Mouse (Mus musculus): Measurements from ENCODE around the gene BC005561. TPM values are rescaled to one million over a fixed set of nuclear protein-coding genes. Genes with fewer than 3 reads are reported as not detected.
A peak's percentile ranks its signal among the peaks of the same experiment; 100 is the strongest.
"Not testable (repeated sequence)": the region's sequence is repeated elsewhere in the genome, so short reads cannot be mapped to it uniquely, and the experiment has no call there.

Gene BC005561
- total RNA-seq (2021), result 10 to 100 TPM in 1 of 2 experiments, 1 to 10 TPM in 1; 8.8 to 12.6 TPM
- long read RNA-seq, experiment 1, full-length matches to known transcripts, result 19 of 22 reads
- long read RNA-seq, experiment 1, partial matches to known transcripts, result 0 of 22 reads
- long read RNA-seq, experiment 1, other reads (novel, unspliced or antisense), result 3 of 22 reads
- long read RNA-seq, experiment 2, result 0 reads

- DNase-seq, result peak; percentile 90 to 92
These were observed at the start of gene BC005561 for GRCm38 (mm10) chr5:104508195-104508891. Gene BC005561, plus strand, starts transcription at chr5:104508352.

DNA sequence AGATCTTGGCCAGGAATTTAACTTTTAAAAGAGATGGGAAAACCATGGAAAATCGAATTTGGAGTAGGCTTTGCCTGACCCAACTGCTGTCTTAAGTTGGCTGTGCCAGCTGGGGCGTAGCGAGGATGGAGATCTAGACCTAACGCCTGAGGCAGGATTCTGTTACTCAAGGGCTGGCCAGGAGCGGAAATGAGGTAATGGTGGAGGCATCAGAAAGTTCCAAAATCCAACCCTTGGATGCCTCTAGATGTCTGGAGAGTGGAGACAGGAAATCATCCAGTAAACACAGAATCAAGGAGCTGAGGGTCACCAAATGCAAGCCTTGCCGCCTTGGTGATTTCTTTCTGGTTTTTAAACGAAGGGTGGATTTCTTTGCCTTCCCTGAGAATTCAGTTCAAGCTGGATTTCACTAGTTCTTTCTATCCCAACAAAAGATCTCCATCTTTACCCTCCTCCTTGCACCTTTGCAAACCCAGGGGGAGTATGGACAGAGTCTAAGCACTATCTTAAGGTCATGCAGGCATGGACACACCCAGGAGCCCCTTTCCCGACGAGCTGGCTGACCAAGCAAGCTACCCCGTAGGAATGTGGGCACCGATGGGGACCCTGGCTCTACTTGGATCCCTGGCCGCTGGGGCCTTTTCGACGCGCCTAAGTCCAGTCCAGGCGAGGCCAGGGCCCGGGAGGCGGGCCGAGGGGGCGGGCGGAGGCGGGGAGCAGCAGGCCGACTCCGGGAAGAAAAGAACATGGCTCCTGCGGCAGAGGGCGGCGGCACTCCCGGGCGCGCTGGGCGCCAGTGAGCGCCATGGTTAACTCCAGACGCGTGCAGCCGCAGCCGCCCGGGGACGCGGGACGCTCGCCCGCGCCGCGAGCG is 49.1 kb upstream of the BC005561 start, which contains the start of gene Pkd2:
Pkd2 (plus strand) TSS at position 619 of the 874 bp plus-strand sequence.
- peak; percentile 90 to 94 for DNase-seq

DNA sequence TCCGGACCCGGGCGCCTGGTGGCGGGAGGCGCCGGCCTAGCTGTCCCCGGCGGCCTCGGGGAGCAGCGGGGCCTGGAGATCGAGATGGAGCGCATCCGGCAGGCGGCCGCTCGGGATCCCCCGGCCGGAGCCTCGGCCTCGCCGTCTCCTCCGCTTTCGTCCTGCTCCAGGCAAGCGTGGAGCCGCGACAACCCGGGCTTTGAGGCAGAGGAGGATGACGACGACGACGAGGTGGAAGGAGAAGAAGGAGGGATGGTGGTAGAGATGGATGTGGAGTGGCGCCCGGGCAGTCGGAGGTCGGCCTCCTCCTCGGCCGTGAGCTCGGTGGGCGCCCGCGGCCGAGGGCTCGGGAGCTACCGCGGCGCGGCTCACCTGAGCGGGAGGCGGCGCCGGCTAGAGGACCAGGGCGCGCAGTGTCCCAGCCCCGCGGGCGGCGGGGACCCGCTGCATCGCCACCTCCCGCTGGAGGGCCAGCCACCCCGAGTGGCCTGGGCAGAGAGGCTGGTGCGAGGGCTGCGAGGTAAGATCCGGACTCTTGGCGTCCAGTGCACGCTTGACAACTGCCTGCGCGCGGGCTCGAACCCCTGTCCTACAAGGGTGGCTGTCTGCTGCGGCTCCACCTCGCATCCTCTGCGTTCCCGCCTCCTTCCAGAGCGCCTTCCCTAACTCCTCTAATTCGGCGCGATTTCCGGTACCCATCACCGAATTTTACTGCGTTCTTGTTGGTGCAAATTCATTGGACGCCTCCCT is 48.3 kb upstream of the BC005561 start:
- DNase-seq, result peak; percentile 61 to 66

DNA sequence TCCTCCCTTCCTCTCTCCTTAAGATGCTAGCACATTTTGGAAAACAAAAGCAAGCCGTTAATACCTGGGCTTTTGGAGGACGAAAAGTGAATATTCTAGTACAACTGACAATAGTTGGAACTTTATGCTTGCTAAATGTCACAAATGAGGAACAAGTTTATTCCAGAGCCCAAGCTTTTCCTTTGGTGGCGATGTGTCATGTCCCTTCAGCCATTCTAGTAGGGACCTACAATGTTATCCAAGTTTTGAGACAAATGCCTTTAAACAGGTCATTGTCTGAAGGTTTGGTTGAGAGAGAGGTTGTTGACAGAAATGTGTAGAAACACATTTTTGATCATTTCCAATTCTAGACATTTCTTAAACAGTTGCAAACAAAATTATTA is 47.7 kb upstream of the BC005561 start:
- no peak for DNase-seq

DNA sequence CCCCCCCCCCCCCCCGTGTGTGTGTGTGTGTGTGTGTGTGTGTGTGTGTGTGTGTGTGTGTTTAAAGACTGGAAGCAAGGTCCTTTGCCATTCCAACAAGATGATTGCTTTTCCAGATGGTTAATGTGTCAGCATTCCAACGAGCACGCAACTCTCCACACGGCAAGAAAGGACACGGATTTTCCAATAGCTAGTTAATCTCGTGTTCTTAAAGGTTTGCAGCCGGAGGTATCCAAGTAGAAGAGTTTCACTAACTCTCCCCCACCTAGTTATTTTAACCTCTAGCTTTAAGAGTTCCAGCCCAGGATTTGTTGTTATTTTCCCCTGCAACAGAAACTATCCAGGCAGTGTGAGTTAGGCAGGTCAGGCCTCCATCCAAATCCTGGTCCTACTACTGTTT is 47.3 kb upstream of the BC005561 start:
- DNase-seq, result no peak

GRCm38 (mm10) chr5:104465279-104465678 is 42.9 kb upstream of the BC005561 start:
- peak; percentile 67 for DNase-seq

GRCm38 (mm10) chr5:104465731-104466130 is 42.4 kb upstream of the BC005561 start:
- DNase-seq, result peak; percentile 49

DNA sequence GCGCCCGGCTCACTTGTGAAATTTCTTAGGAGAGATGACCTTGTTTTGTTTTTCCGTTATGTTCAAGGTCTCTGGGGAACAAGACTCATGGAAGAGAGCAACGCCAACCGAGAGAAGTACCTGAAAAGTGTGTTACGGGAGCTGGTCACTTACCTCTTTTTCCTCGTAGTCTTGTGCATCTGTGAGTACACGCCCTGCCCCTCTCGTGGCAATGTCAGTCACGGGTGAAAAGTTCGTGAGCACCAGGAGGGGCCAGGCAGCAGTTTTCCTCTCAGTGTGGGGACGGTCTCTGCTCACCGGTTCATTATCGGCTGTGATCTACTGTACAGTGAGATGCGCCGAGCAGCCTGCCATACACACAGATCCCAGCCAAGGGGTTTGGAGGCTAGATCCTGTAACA is 41.3 kb upstream of the BC005561 start:
- DNase-seq, result no peak

DNA sequence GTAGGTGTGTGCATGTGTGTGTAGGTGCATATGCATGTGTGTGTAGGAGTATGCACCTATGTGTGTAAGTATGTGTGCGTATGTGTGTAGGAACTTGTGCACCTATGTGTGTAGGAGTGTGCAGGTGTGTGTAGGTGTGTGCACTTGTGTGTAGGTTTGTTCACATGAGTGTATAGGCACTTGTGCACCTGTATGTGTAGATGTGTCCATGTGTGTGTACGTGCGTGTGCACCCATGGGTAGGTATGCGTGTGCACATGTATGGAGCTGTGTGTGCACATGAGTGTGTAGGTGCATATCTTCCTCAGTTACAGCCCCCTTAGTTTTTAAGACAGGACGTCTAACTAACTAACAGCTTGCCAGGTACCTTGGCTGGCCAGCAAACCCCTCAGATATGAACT is 39.6 kb upstream of the BC005561 start:
- DNase-seq, result no peak

DNA sequence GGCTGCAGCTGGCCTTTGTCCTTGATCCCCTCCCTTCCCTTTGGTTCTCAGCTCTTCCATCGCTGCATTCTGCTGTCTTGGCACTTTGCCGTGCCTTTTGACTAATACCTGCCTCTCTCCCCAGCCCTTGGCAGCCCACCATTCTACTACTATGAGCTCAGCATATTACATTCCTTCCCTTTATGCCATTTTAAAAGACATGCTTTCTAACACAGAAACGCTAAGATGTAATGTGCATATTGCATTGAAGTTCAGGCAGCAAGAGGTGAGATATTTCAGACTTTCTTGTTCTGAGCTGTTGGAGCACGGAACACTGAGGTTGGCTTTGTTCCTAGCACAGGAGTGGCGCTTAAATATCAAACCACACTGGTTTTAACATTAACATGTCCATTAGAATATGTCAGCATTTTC is 37.2 kb upstream of the BC005561 start:
- DNase-seq, result peak; percentile 45 to 55

DNA sequence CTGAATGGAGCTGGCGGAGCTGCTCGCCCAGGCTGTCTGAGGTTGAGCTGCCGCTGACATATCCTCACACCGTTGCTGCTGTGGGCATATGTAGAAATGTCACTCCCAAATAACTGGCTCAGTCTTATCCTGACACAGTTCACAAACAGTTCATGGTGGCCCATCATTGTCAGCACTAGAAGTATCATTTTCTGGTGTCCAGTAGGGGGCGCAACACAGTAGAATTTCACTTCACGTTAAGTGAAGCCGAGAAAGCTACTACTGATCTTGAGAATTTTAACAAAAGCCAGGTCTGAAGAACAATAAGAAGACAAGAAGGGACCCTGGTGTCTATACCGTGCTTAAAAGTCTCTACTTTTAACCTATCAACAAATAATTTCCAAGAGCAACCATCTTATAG is 35.8 kb upstream of the BC005561 start:
- peak in 1 of 2 experiments; percentile 35 for DNase-seq

DNA sequence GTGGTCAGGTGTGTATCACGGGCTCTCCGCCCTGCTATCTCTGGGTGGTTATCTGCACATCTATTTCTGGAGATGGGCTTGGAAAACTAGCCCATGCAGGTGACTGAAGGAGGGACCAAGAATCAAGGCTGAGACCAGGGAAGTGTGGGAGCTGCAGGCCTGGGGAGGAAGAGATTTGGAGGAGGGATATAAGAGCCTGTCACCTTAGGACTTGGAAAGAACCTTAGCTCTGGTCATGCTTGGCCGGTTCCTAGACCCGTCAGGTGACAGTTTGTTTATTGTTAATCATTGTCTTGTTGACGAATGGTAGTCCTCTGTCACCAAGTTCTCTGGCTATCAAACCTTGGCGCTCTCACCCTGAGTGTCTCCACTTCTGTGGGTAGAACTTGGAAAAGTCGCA is 27.8 kb upstream of the BC005561 start:
- no peak for DNase-seq

GRCm38 (mm10) chr5:104482856-104483255 is 25.3 kb upstream of the BC005561 start:
- DNase-seq, result no peak

GRCm38 (mm10) chr5:104491561-104491960 is 16.6 kb upstream of the BC005561 start:
- peak; percentile 27 to 43 for DNase-seq

- no peak for DNase-seq
These were observed 3.3 kb upstream of the BC005561 start for GRCm38 (mm10) chr5:104504883-104505282.

- no peak for DNase-seq
These were observed 340 bp upstream of the BC005561 start for GRCm38 (mm10) chr5:104507829-104508194.

DNA sequence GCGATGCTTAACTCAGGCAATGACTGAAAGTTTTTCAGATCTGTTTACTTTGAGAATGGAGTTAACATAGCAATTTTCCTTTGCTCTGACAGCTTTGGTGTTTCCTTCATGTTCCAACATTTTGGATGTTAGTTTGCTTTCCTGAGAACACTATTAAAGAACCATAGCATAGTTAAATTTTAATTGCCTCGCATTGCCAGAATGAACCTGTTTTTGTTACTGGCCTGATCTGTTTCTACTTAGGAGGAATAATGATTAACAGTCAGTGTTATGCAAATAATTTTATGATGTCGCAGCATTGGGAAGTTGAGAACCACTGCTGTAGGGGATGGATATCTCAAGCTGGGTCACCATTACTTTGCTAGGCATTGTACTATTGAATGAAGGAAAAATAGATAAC is 3.1 kb downstream of the BC005561 start:
- no peak for DNase-seq

GRCm38 (mm10) chr5:104538612-104539011 is 30.5 kb downstream of the BC005561 start:
- no peak for DNase-seq

DNA sequence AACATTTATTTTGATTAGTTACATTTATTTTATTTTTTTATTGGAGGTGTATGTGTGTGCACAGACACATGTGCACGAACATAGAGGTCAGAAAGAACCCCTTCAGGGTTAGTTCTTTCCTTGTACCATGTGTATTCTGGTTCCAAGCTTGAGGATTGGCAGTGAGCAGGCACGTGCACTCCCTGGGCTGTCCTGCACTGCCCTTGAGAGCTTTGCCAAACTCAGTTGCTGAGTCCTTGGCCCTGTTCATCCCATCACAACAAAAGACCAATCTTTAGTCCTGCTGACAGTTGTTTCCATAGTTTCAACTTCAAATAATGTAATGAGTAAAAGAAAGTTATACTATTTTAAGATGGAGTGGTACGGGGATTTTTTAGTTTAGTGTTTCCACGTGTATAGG is 31.2 kb downstream of the BC005561 start:
- DNase-seq, result peak; percentile 45 to 48

GRCm38 (mm10) chr5:104568079-104568478 is 59.9 kb downstream of the BC005561 start:
- DNase-seq, result not testable (repeated sequence)

- DNase-seq, result peak; percentile 68 to 70
These were observed 62.6 kb downstream of the BC005561 start for GRCm38 (mm10) chr5:104570766-104571165.

DNA sequence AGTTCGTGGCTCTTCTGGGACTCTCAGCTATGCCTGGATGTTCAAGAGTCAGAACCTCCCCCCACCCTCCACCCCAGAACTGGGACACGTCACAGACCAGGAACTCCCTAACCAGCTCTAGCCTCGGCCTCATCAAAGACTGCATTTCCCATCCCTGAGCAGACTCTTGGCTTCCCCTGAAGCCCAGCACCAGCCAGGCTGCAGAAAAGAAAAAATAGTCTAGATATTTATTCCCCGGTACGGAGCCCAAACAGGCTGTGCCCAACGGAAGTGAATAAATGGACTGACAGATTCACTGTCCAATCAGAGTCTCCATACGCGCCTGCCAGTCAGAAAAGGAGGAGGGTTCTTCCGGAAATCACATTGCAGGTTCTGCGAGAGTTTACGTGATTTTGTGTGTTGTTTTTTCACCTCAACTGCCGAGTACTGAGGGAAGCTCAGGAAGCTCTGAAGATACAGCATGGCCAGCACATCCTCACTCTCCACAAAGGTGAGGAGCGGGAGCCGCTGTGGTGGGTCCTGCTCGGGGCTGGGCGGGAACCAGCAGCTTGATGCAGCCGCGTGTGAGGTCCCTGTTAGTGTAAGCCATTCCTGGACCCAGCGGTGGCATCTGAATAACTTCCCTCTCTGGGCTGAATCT is 63.2 kb downstream of the BC005561 start:
- DNase-seq, result peak; percentile 82 to 85

Data from adrenal gland, postnatal 36 days (tissue).